Mouse (Mus musculus) G1E (cell line): ENCODE data around the gene A830005F24Rik. TPM values are rescaled to one million over a fixed set of nuclear protein-coding genes. Genes with fewer than 3 reads are reported as not detected.
"Not testable (repeated sequence)": the region's sequence is repeated elsewhere in the genome, so short reads cannot be mapped to it uniquely, and the experiment has no call there.

ENCODE experiments used
- ATAC-seq: 2 replicates; pipeline ENCODE4 v1.8.0; 2016; ENCODE audit warnings: mild to moderate bottlenecking; ENCODE audit not compliant: insufficient number of reproducible peaks, poor library complexity, low FRiP score, severe bottlenecking; ENCODE audit errors: extremely low read depth
- DNase-seq: peaks from one replicate; pipeline ENCODE4 v3.0.0; 2012; ENCODE audit warnings: low spot score
- H3K27me3 ChIP-seq: 2 replicates; pipeline ENCODE4 v1.6.1; 2012; ENCODE audit warnings: mild to moderate bottlenecking, low read length, inconsistent platforms; ENCODE audit not compliant: insufficient read depth
- H3K36me3 ChIP-seq: replicated peaks from 2 replicates; pipeline ENCODE3; 2012; ENCODE audit warnings: mild to moderate bottlenecking, inconsistent platforms
- H3K4me1 ChIP-seq: 2 replicates; pipeline ENCODE4 v1.6.1; 2012; ENCODE audit warnings: low read depth, low read length, inconsistent platforms, mixed read lengths; ENCODE audit not compliant: insufficient read depth
- H3K4me3 ChIP-seq: 2 replicates; pipeline ENCODE4 v1.5.1; 2012; ENCODE audit warnings: low read depth, mild to moderate bottlenecking, inconsistent platforms, low read length, moderate library complexity, mixed read lengths
- H3K9me3 ChIP-seq: replicated peaks from 2 replicates; pipeline ENCODE4 v1.6.1; 2012; ENCODE audit warnings: inconsistent platforms
- CTCF ChIP-seq: IDR thresholded peaks from 2 replicates; pipeline ENCODE4 v1.5.1; 2012; ENCODE audit warnings: low read depth, low read length, inconsistent platforms, mixed read lengths
- GATA1 ChIP-seq: IDR thresholded peaks from 2 replicates; pipeline ENCODE4 v1.6.1; 2012; ENCODE audit warnings: borderline replicate concordance, low read length, inconsistent platforms, mixed read lengths
- GATA2 ChIP-seq: IDR thresholded peaks from 2 replicates; pipeline ENCODE4 v1.6.1; 2012; ENCODE audit warnings: low read depth, low read length, inconsistent platforms, borderline replicate concordance
- POLR2AphosphoS5 ChIP-seq: IDR thresholded peaks from 2 replicates; pipeline ENCODE4 v1.6.1; 2012; ENCODE audit warnings: low read depth, low read length, inconsistent platforms; ENCODE audit not compliant: insufficient replicate concordance
- TAL1 ChIP-seq: conservative IDR thresholded peaks from 2 replicates; pipeline ENCODE4 v1.6.1; 2012; ENCODE audit warnings: low read depth, low read length, inconsistent platforms, mixed read lengths
- polyA plus RNA-seq: library from polyadenylated mRNA; stranded (reverse); fragments of >175 nt; gene quantifications from 2 replicates; pipeline ENCODE4 v1.2.3, GENCODE M21; 2012
- total RNA-seq, 2 experiments: library from RNA; stranded (forward) in 1 of 2; stranded (reverse) in 1 of 2; fragments of 200-1000 nt in 1 of 2; fragments of >200 nt in 1 of 2; fragmentation: Nextera tagmentation in 1 of 2; gene quantifications; 2 replicates each; pipeline ENCODE4 v1.2.3; 2014 to 2017

The A830005F24Rik gene
- total and polyA plus RNA-seq, 3 experiments, result 0.22 to 0.33 TPM; not detected in 1

DNA sequence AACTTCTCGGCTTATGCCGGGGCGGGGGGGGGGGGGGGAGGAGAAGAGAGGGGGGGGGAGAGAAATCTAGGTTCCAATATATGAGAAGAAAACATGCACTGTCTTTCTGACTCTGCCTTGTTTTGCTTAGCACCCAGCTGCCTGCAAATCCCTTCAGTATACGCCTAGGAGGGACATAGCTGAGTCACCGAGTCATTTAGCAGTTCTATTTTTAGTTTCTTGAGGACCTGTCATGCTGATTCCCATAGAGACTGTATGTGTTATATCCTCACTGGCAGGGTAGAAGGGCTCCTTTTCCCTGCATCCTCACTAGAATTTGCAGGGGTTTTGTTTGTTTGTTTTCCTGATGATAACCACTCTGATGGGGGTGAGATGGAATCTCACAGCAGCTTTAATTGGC is 20.2 kb upstream of the A830005F24Rik start:
- Histone ChIP-seq H3K27me3 (no peaks in the 10 kb centered on the region), H3K9me3 (peaks cover 15% of the 10 kb centered on the region), H3K36me3 (peaks cover 72% of the 10 kb centered on the region), H3K4me3 (no peak overlapping the region), H3K4me1 (no peaks in the 10 kb centered on the region)
- TF ChIP-seq GATA1, result no peak
- TF ChIP-seq POLR2AphosphoS5, result no peak
- TF ChIP-seq GATA2, result no peak
- no peak for TF ChIP-seq TAL1
- TF ChIP-seq CTCF, result no peak
- ATAC-seq (no peak), DNase-seq (no peak)

DNA sequence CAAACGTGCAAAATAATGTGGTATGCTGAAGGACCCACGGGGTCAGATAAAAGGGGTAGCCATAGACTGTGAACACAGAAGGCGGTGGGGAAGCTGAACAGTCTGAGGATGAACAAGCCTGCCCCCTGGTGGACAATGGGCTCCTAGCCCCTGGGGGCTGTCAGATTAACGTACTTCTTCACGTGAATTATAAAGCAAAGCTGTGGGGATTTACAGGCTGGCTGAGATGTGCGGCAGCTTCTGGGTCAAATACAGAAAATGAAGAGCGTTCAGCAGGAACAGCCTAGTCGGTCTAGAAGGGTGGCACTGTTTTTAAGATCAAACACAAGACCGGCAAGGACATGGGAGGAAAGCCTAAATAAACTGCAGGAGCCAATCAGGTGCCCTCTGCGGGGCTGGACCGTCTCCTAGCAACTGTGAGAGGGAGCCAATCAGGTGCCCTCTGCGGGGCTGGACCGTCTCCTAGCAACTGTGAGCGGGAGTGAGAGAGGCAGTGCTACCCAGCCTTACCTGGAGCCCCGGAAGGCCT is 15.6 kb upstream of the A830005F24Rik start:
- no peaks in the 10 kb centered on the region for H3K27me3 ChIP-seq
- TF ChIP-seq TAL1 (no peak), GATA2 (no peak), CTCF (peak; percentile 67)
- no peak for ATAC-seq
- H3K36me3 ChIP-seq, result peaks cover 44% of the 10 kb centered on the region
- no peak overlapping the region for H3K4me3 ChIP-seq
- no peaks in the 10 kb centered on the region; the same call in 1 of the 2 replicates for H3K9me3 ChIP-seq
- DNase-seq, result peak; percentile 11
- H3K4me1 ChIP-seq, result no peaks in the 10 kb centered on the region

DNA sequence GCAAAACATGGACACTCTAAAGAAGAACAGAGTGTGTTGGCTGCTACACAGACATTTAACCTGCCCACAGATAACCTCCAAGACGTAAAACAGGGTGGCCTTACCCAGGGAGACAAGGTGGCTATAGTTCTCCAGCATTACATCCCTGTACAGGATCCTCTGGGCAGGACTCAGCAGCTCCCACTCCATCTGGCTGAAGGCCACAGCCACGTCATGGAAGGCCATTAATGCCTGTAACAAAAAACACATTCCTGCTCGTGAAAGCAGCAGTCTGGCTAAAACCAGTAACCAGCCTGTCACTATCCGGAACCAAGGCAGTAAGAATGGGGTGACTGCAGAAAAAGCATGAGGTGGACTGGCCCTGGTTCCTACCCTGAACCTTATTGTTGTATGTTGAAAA is 14.7 kb upstream of the A830005F24Rik start:
- no peak for ATAC-seq
- no peak for DNase-seq
- no peaks in the 10 kb centered on the region for H3K27me3 ChIP-seq
- no peak overlapping the region for H3K4me3 ChIP-seq
- H3K9me3 ChIP-seq, result no peaks in the 10 kb centered on the region; the same call in 1 of the 2 replicates
- no peak for TF ChIP-seq GATA1
- no peak for TF ChIP-seq CTCF
- no peak for TF ChIP-seq GATA2
- TF ChIP-seq TAL1, result no peak
- TF ChIP-seq POLR2AphosphoS5, result no peak
- H3K4me1 ChIP-seq, result peaks cover 6% of the 10 kb centered on the region; the same call in 1 of the 2 replicates
- H3K36me3 ChIP-seq, result peaks cover 43% of the 10 kb centered on the region

DNA sequence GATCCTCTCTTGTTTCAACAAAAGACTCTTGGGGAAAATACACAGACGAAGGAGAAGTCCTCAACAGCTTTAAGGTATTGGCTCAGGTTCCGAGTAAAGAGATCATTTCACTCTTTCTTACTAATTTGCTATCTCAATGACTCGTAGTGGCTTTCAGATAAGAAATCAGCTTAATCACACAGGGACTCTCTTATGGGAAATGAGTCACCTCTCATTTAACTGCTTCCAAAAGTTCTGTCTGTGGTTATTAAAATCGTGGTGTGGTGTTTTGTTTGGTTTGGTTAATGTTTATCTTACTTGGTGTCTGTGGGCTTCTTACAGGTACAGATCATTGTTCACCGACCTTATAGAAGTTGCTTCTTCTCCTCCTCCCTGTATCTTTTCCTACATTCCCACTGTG is 10.9 kb upstream of the A830005F24Rik start:
- ATAC-seq (peak; percentile 66; the same call in 1 of the 2 replicates), DNase-seq (no peak)
- Histone ChIP-seq H3K4me1 (peaks cover 6% of the 10 kb centered on the region; the same call in 1 of the 2 replicates), H3K27me3 (no peaks in the 10 kb centered on the region), H3K4me3 (no peak overlapping the region), H3K9me3 (no peaks in the 10 kb centered on the region; the same call in 1 of the 2 replicates), H3K36me3 (peaks cover 64% of the 10 kb centered on the region)
- TF ChIP-seq TAL1 (no peak), GATA1 (no peak), CTCF (no peak)

DNA sequence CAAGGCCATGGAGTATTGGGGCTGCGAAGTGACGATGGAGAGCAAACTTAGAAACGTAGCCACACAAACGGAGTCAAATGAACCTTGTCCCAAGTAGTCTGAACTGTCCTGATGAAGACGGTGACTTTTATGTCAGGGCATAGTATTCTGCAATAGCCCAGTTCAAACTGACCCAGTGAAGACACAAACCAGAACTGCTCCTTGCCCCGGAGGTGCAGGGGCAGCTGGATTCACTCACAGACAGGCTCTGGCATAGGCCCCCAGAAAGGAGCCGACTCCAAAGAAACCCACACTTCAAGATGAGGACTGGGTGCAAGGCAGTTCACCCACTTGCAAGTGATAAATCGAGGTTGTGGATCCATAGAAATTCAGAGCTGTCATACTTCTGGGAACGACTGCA is 4.7 kb upstream of the A830005F24Rik start:
- H3K4me3 ChIP-seq, result no peak overlapping the region
- TF ChIP-seq POLR2AphosphoS5, result no peak
- no peak for TF ChIP-seq GATA2
- no peak for TF ChIP-seq CTCF
- TF ChIP-seq TAL1, result no peak
- TF ChIP-seq GATA1, result no peak
- no peak for DNase-seq
- peaks cover 15% of the 10 kb centered on the region for H3K4me1 ChIP-seq
- H3K9me3 ChIP-seq, result no peaks in the 10 kb centered on the region
- H3K36me3 ChIP-seq, result peaks cover 40% of the 10 kb centered on the region
- H3K27me3 ChIP-seq, result no peaks in the 10 kb centered on the region
- ATAC-seq, result no peak

DNA sequence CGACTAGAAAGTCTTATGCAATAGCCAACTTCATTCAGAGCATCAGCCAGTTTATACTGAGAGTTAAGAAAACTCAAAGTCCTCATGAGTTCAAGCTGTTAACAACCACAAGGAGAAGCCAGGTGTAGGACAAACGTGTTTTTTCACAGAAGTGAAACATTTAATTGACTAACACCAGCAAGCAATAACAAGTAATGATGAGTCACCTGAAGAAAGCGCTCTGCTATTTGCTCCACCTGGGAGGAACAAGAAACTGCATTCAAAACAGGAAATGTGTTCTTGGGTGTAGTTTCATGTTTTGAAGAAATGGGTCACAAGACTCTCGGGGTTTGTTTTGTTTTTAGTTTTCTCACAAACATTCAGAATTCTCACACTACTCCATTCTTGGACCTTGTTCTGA is 2.5 kb downstream of the A830005F24Rik start:
- H3K36me3 ChIP-seq, result no peaks in the 10 kb centered on the region
- DNase-seq, result no peak
- peaks cover 18% of the 10 kb centered on the region for H3K4me1 ChIP-seq
- H3K9me3 ChIP-seq, result no peaks in the 10 kb centered on the region
- no peak overlapping the region for H3K4me3 ChIP-seq
- no peak for TF ChIP-seq GATA1
- no peak for TF ChIP-seq TAL1
- no peak for TF ChIP-seq GATA2
- TF ChIP-seq CTCF, result no peak
- no peak for TF ChIP-seq POLR2AphosphoS5
- H3K27me3 ChIP-seq, result peaks cover 9% of the 10 kb centered on the region; the same call in 1 of the 2 replicates
- ATAC-seq, result no peak

DNA sequence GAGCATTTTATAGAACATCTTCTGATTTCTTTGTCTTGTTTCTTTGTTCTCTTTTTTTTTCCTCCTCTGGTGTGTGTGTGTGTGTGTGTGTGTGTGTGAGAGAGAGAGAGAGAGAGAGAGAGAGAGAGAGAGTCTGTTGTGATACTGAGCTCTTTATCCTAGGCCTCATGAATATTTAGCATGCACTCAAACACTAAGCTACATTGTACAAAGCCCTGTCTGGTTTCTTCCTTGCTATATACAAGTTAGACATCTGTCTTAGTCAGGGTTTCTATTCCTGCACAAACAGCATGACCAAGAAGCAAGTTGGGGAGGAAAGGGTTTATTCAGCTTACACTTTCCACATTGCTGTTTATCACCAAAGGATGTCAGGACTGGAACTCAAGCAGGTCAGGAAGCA is 5.8 kb downstream of the A830005F24Rik start:
- not testable (repeated sequence) for DNase-seq, H3K9me3 ChIP-seq, H3K4me1 ChIP-seq, H3K4me3 ChIP-seq, H3K36me3 ChIP-seq, ATAC-seq
- H3K27me3 ChIP-seq, result peaks cover 13% of the 10 kb centered on the region; the same call in 1 of the 2 replicates
